Mouse (Mus musculus): ENCODE results near the gene Abl2. TPM values are rescaled to one million over a fixed set of nuclear protein-coding genes. Genes with fewer than 3 reads are reported as not detected.
"Not testable (repeated sequence)": the region's sequence is repeated elsewhere in the genome, so short reads cannot be mapped to it uniquely, and the experiment has no call there.

Abl2 gene
- polyA plus RNA-seq (2012; rRNA removed), result 16.4 and 17.2 TPM in 2 replicates

DNA sequence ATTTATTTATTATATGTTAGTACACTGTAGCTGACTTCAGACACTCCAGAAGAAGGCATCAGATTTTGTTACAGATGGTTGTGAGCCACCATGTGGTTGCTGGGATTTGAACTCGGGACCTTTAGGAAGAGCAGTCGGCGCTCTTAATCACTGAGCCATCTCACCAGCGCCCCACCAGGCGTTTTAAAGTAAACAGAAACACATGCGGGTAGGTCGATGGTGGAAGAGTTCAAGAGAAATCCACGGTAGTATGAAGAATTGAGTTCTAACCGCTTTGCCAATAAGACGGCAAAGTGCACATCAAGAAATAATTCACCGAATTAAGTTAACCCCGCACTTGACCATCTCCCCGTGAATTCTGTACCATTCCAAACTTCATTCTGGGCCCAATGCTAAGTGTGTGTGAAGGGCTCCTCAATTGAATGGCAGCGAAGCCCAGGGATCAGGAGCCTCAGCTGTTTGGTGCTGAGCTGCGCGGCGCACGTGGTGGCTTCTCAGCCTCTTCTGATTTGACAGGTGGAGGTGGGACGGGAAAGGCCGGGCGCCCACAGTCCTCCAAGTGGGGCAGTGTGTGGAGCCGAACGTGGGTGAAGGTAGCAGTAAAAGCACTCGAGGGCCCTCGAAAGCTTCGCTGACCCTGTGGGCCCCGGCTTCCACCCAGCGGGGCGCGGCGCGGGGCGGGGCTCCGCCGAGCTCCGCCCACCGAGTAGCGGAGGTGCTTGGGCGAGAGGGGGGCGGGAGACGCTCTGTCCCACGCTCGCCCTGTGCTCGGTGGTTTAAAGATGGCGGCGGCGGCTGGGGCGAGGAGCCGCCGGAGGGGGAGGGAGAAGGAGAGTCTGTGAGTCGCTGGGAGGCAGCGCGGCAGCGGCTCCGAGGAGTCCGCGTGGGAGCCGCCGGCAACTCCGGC lies at the start of gene Abl2:
Abl2 (plus strand) TSS at position 763 of the 907 bp plus-strand sequence.
- H3K27me3 ChIP-seq (ENCODE audit: control insufficient read depth, insufficient read depth, low read length), result no peaks in the 10 kb centered on the region
- peak within 1 kb of the TSS; percentile 73 for H3K27ac ChIP-seq (ENCODE audit: insufficient read depth, low read length)
- 7% methylated on average over 58 of the region's 60 CpGs for WGBS
- H3K4me1 ChIP-seq (ENCODE audit: control insufficient read depth, insufficient read depth, low read length), result no peaks in the 10 kb centered on the region
- peak; percentile 89 to 90 for DNase-seq
- H3K4me3 ChIP-seq (replicated peaks; ENCODE audit: insufficient read depth, low read depth, low read length), result peak within 1 kb of the TSS; percentile 81
- TF ChIP-seq CTCF (IDR thresholded peaks at IDR 0.05; ENCODE audit: borderline replicate concordance, insufficient read depth, low read depth, low read length) (no peak), POLR2A (IDR thresholded peaks at IDR 0.05; ENCODE audit: borderline replicate concordance, insufficient read depth, low read length) (no peak; the same call in 1 of the 2 replicates)

GRCm38 (mm10) chr1:156520136-156520780 lies 38.3 kb upstream of the Abl2 start:
- no peaks in the 10 kb centered on the region for H3K27me3 ChIP-seq (ENCODE audit: control insufficient read depth, insufficient read depth, low read length)
- no peak overlapping the region for H3K27ac ChIP-seq (ENCODE audit: insufficient read depth, low read length)
- DNase-seq, result no peak
- H3K4me1 ChIP-seq (ENCODE audit: control insufficient read depth, insufficient read depth, low read length), result no peaks in the 10 kb centered on the region
- no peak for TF ChIP-seq POLR2A (IDR thresholded peaks at IDR 0.05; ENCODE audit: borderline replicate concordance, insufficient read depth, low read length)
- 95% methylated on average over 3 of the region's 3 CpGs for WGBS
- H3K4me3 ChIP-seq (replicated peaks; ENCODE audit: insufficient read depth, low read depth, low read length), result no peak overlapping the region

GRCm38 (mm10) chr1:156521796-156522517 lies 36.6 kb upstream of the Abl2 start:
- TF ChIP-seq CTCF (IDR thresholded peaks at IDR 0.05; ENCODE audit: borderline replicate concordance, insufficient read depth, low read depth, low read length) (no peak), POLR2A (IDR thresholded peaks at IDR 0.05; ENCODE audit: borderline replicate concordance, insufficient read depth, low read length) (no peak)
- Histone ChIP-seq H3K27ac (ENCODE audit: insufficient read depth, low read length) (no peak overlapping the region), H3K27me3 (ENCODE audit: control insufficient read depth, insufficient read depth, low read length) (no peaks in the 10 kb centered on the region), H3K4me1 (ENCODE audit: control insufficient read depth, insufficient read depth, low read length) (no peaks in the 10 kb centered on the region), H3K4me3 (replicated peaks; ENCODE audit: insufficient read depth, low read depth, low read length) (no peak overlapping the region)
- DNase-seq, result no peak
- 21% methylated on average over 15 of the region's 15 CpGs for WGBS

GRCm38 (mm10) chr1:156523842-156524241 lies 34.7 kb upstream of the Abl2 start, which contains the start of gene Gm10031:
TSS of gene Gm10031 (plus strand) at chr1:156524012.
- H3K4me3 ChIP-seq (replicated peaks; ENCODE audit: insufficient read depth, low read depth, low read length); H3K27me3 ChIP-seq (ENCODE audit: control insufficient read depth, insufficient read depth, low read length); DNase-seq; H3K27ac ChIP-seq (ENCODE audit: insufficient read depth, low read length); H3K4me1 ChIP-seq (ENCODE audit: control insufficient read depth, insufficient read depth, low read length): not testable (repeated sequence)
- WGBS, result 90% methylated on average over 22 of the region's 22 CpGs

- DNase-seq; H3K4me1 ChIP-seq (ENCODE audit: control insufficient read depth, insufficient read depth, low read length); H3K27me3 ChIP-seq (ENCODE audit: control insufficient read depth, insufficient read depth, low read length); H3K4me3 ChIP-seq (replicated peaks; ENCODE audit: insufficient read depth, low read depth, low read length); H3K27ac ChIP-seq (ENCODE audit: insufficient read depth, low read length): not testable (repeated sequence)
- 84% methylated on average over 16 of the region's 16 CpGs for WGBS
These were observed 26.0 kb upstream of the Abl2 start for GRCm38 (mm10) chr1:156532476-156533175.

- WGBS, result 92% methylated on average over 3 of the region's 3 CpGs
- no peak overlapping the region for H3K4me3 ChIP-seq (replicated peaks; ENCODE audit: insufficient read depth, low read depth, low read length)
- no peaks in the 10 kb centered on the region for H3K27me3 ChIP-seq (ENCODE audit: control insufficient read depth, insufficient read depth, low read length)
- DNase-seq, result no peak
- H3K27ac ChIP-seq (ENCODE audit: insufficient read depth, low read length), result no peak overlapping the region
- H3K4me1 ChIP-seq (ENCODE audit: control insufficient read depth, insufficient read depth, low read length), result no peaks in the 10 kb centered on the region
- TF ChIP-seq CTCF (IDR thresholded peaks at IDR 0.05; ENCODE audit: borderline replicate concordance, insufficient read depth, low read depth, low read length) (no peak), POLR2A (IDR thresholded peaks at IDR 0.05; ENCODE audit: borderline replicate concordance, insufficient read depth, low read length) (no peak)
These were observed 25.1 kb upstream of the Abl2 start for GRCm38 (mm10) chr1:156533483-156533882.

GRCm38 (mm10) chr1:156533911-156534310 lies 24.7 kb upstream of the Abl2 start:
- Histone ChIP-seq H3K27me3 (ENCODE audit: control insufficient read depth, insufficient read depth, low read length) (no peaks in the 10 kb centered on the region), H3K4me1 (ENCODE audit: control insufficient read depth, insufficient read depth, low read length) (no peaks in the 10 kb centered on the region), H3K4me3 (replicated peaks; ENCODE audit: insufficient read depth, low read depth, low read length) (no peak overlapping the region), H3K27ac (ENCODE audit: insufficient read depth, low read length) (no peak overlapping the region)
- DNase-seq, result no peak
- WGBS, result 92% methylated on average over 4 of the region's 4 CpGs
- TF ChIP-seq POLR2A (IDR thresholded peaks at IDR 0.05; ENCODE audit: borderline replicate concordance, insufficient read depth, low read length) (no peak), CTCF (IDR thresholded peaks at IDR 0.05; ENCODE audit: borderline replicate concordance, insufficient read depth, low read depth, low read length) (no peak)
